In the genomic region with DNA sequence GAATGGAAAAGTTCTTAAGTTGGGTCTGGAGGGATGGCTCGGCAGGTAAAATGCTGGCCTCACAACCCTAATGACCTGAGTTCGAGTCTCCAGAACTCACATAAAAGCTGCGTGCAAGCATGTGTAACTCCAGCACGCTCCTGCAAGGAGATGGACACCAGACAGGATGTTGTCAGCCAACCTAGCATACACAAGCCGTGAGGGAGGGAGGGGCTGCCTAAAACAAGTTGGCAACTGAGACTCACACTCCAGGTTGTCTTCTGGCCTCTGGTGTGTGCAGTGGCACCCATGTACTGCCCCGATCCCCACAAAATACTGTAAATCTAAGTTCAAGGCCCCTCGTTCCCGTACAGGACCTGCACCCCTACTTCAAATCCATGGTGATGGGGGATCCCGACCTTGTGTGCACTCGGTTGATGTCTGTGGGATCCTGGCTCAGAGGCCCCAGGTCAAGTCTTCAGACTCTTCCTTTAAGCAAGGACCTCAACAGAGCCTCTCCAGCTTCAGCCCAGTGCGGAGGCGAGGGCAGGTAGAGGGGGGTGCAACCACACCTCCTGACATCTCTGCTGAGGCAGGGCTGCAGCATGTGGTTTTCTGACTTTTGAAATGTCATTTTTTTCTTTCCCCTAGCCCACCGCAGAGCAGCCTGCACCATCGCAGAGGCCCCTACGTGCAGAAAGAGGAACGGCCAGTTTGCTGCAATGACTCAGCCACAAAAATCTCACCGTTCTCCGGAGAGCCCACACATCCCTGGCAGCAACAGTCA, we compare ENCODE assay signal across 1 mouse cellular context.
TF ChIP-seq lines count a peak whose summit lies in the region.

No protein-coding gene starts in this region.

TF ChIP-seq in MEL, 35 proteins besides CTCF, POLR2A, EP300 and RAD21:
- no peak for TF ChIP-seq RCOR1 (IDR thresholded peaks at IDR 0.05; ENCODE audit: low read depth, low read length)
- TF ChIP-seq ZNF384 (IDR thresholded peaks at IDR 0.05; ENCODE audit: low read depth, low read length), result peak; percentile 73
- no peak for TF ChIP-seq MAX (IDR thresholded peaks at IDR 0.05; ENCODE audit: low read length)
- peak; percentile 43; the same call in 1 of the 2 replicates for TF ChIP-seq ETS1 (IDR thresholded peaks at IDR 0.05; ENCODE audit: low read depth, low read length)
- peak; percentile 27; the same call in 1 of the 2 replicates for TF ChIP-seq MXI1 (IDR thresholded peaks at IDR 0.05; ENCODE audit: low read depth, low read length)
